Mouse (Mus musculus) gastrocnemius, postnatal 25 days (tissue): ENCODE results near the gene Irak1bp1. TPM values are rescaled to one million over a fixed set of nuclear protein-coding genes. Genes with fewer than 3 reads are reported as not detected.

ENCODE experiments used
- DNase-seq: peaks from one replicate; pipeline ENCODE4 v3.0.0; 2022
- total RNA-seq, 2 experiments: library from RNA; stranded (reverse); gene quantifications; 1 replicate in 1 of 2; 2 replicates in 1 of 2; pipeline ENCODE4 v1.2.3; 2021

The Irak1bp1 gene
- total RNA-seq, 2 experiments from 2014 or later, result 1.7 to 1.9 TPM

DNA sequence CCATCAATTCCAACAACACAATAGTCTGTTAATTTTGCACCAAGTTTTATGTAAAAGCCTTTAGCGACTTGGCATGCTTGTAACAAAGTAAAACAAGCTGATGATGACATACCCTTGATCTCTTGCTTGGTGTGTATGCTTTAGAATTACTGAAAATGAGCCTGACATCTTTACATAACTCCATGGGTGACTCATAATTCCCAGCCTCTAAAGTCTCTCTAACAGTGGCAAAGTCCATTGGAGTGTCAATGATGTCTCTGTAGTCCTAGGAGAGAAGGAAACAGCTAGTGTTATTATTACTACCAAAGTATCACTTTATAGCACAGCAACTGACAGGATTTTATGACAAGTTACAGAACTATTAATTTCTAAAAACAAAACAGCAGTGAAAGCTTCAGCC is 47.7 kb downstream of the Irak1bp1 start:
- no peak for DNase-seq

DNA sequence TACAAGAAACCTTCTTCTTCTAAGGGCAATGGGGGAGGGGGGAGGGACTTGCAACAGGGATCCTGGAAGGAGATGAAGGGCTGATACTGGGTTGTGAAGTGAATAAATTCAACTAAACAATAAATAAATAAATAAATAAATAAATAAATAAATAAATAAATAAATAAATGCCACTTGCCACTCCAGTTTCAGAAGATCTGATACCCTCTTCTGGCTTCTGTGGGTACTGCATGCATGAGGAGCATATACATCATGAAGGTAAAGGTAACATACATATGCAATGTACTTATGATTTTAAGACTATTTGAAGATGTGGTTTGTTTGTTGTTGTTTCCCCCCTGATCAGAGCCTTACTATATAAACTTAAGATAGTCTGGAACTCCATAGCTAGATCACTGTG is 54.8 kb downstream of the Irak1bp1 start:
- no peak for DNase-seq

DNA sequence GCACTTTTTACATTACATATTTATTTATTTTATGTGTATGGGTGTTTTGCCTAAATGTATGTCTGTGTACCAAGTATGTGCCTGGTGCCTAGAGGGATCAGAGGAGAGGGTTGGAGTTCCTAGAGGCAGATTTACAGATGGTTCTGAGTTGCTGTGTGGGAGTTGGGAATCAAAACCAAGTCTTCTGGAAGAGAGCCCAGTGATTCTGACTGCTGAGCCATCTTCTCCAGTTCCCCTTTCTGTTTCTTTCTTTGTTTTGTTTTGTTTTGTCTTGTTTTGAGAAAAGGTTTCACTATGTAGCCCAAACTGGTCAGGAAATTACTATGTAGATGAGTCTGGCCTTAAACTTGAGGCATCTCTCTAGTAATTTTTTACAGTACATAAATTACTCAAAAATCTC is 59.3 kb downstream of the Irak1bp1 start:
- no peak for DNase-seq

Other genes starting within 250 kb of the Irak1bp1 start
- gene Phip, start 146.0 kb downstream of the Irak1bp1 start, total RNA-seq, result 10 to 100 TPM; 24.9 to 26.7 TPM